Mouse (Mus musculus): ENCODE data around the gene Gm18596. TPM values are rescaled to one million over a fixed set of nuclear protein-coding genes. Genes with fewer than 3 reads are reported as not detected.

Gene Gm18596
- polyA plus RNA-seq, 1 experiment from 2014 or later = not detected

Other genes starting within 250 kb of the Gm18596 start
- gene Fam207a, start 226.9 kb downstream of the Gm18596 start, polyA plus RNA-seq (2014; fragmentation: Nextera tagmentation; extraction: Ambion mirVana) = 38.7 and 42.2 TPM in 2 replicates
- gene Itgb2, start 212.4 kb downstream of the Gm18596 start, polyA plus RNA-seq (2014; fragmentation: Nextera tagmentation; extraction: Ambion mirVana) = 0.57 and 0.59 TPM in 2 replicates
- gene Pttg1ip, start 160.9 kb downstream of the Gm18596 start, polyA plus RNA-seq (2014; fragmentation: Nextera tagmentation; extraction: Ambion mirVana) = 68.5 and 73.2 TPM in 2 replicates
- gene Sumo3, start 136.5 kb downstream of the Gm18596 start, polyA plus RNA-seq (2014; fragmentation: Nextera tagmentation; extraction: Ambion mirVana) = 338 and 353 TPM in 2 replicates
- 2.4 TPM in 1 of 2 replicates, not detected in the other for gene Gm49325, start 136.4 kb downstream of the Gm18596 start, polyA plus RNA-seq (2014; fragmentation: Nextera tagmentation; extraction: Ambion mirVana)
- gene Ube2g2, start 120.4 kb downstream of the Gm18596 start, polyA plus RNA-seq (2014; fragmentation: Nextera tagmentation; extraction: Ambion mirVana) = 42.8 and 47.6 TPM in 2 replicates
- 0.72 and 1.2 TPM in 2 replicates for gene Tspear, start 56.1 kb downstream of the Gm18596 start, polyA plus RNA-seq (2014; fragmentation: Nextera tagmentation; extraction: Ambion mirVana)
- gene Gm19402, start 51.9 kb downstream of the Gm18596 start, polyA plus RNA-seq (2014; fragmentation: Nextera tagmentation; extraction: Ambion mirVana) = not detected in 2 replicates
- not detected in 2 replicates for gene Gm9508, start 45.4 kb downstream of the Gm18596 start, polyA plus RNA-seq (2014; fragmentation: Nextera tagmentation; extraction: Ambion mirVana)
- gene Gm10272, start 36.0 kb downstream of the Gm18596 start, polyA plus RNA-seq (2014; fragmentation: Nextera tagmentation; extraction: Ambion mirVana) = not detected in 2 replicates
- not detected in 2 replicates for gene Gm10024, start 31.2 kb downstream of the Gm18596 start, polyA plus RNA-seq (2014; fragmentation: Nextera tagmentation; extraction: Ambion mirVana)
- not detected in 2 replicates for gene Gm10142, start 26.8 kb downstream of the Gm18596 start, polyA plus RNA-seq (2014; fragmentation: Nextera tagmentation; extraction: Ambion mirVana)
- not detected in 2 replicates for gene Krtap12-1, start 22.0 kb downstream of the Gm18596 start, polyA plus RNA-seq (2014; fragmentation: Nextera tagmentation; extraction: Ambion mirVana)
- gene Gm10100, start 16.2 kb downstream of the Gm18596 start, polyA plus RNA-seq (2014; fragmentation: Nextera tagmentation; extraction: Ambion mirVana) = not detected in 2 replicates
- gene Gm9736, start 8.7 kb upstream of the Gm18596 start, polyA plus RNA-seq (2014; fragmentation: Nextera tagmentation; extraction: Ambion mirVana) = not detected in 2 replicates
- gene Gm3233, start 17.0 kb upstream of the Gm18596 start, polyA plus RNA-seq (2014; fragmentation: Nextera tagmentation; extraction: Ambion mirVana) = not detected in 2 replicates
- gene Gm3238, start 28.7 kb upstream of the Gm18596 start, polyA plus RNA-seq (2014; fragmentation: Nextera tagmentation; extraction: Ambion mirVana) = not detected in 2 replicates
- gene Gm7138, start 34.3 kb upstream of the Gm18596 start, polyA plus RNA-seq (2014; fragmentation: Nextera tagmentation; extraction: Ambion mirVana) = not detected in 2 replicates
- not detected in 2 replicates for gene Gm3250, start 39.9 kb upstream of the Gm18596 start, polyA plus RNA-seq (2014; fragmentation: Nextera tagmentation; extraction: Ambion mirVana)
- not detected in 2 replicates for gene Gm7137, start 45.6 kb upstream of the Gm18596 start, polyA plus RNA-seq (2014; fragmentation: Nextera tagmentation; extraction: Ambion mirVana)
- gene Gm9639, start 52.4 kb upstream of the Gm18596 start, polyA plus RNA-seq (2014; fragmentation: Nextera tagmentation; extraction: Ambion mirVana) = not detected in 2 replicates
- gene Gm19668, start 56.5 kb upstream of the Gm18596 start, polyA plus RNA-seq (2014; fragmentation: Nextera tagmentation; extraction: Ambion mirVana) = not detected in 2 replicates
- not detected in 2 replicates for gene Gm9507, start 69.2 kb upstream of the Gm18596 start, polyA plus RNA-seq (2014; fragmentation: Nextera tagmentation; extraction: Ambion mirVana)
- not detected in 2 replicates for gene Gm2696, start 72.0 kb upstream of the Gm18596 start, polyA plus RNA-seq (2014; fragmentation: Nextera tagmentation; extraction: Ambion mirVana)
- gene Krtap10-4, start 84.5 kb upstream of the Gm18596 start, polyA plus RNA-seq (2014; fragmentation: Nextera tagmentation; extraction: Ambion mirVana) = not detected in 2 replicates
- gene Krtap10-10, start 93.3 kb upstream of the Gm18596 start, polyA plus RNA-seq (2014; fragmentation: Nextera tagmentation; extraction: Ambion mirVana) = not detected in 2 replicates
- not detected in 2 replicates for gene Gm36176, start 104.2 kb upstream of the Gm18596 start, polyA plus RNA-seq (2014; fragmentation: Nextera tagmentation; extraction: Ambion mirVana)
- gene Gm10318, start 110.2 kb upstream of the Gm18596 start, polyA plus RNA-seq (2014; fragmentation: Nextera tagmentation; extraction: Ambion mirVana) = not detected in 2 replicates
- gene Gm3285, start 119.3 kb upstream of the Gm18596 start, polyA plus RNA-seq (2014; fragmentation: Nextera tagmentation; extraction: Ambion mirVana) = not detected in 2 replicates
- gene Lrrc3, start 159.9 kb upstream of the Gm18596 start, polyA plus RNA-seq (2014; fragmentation: Nextera tagmentation; extraction: Ambion mirVana) = 2.7 and 2.8 TPM in 2 replicates
- 0.75 and 1.5 TPM in 2 replicates for gene Trpm2, start 227.9 kb upstream of the Gm18596 start, polyA plus RNA-seq (2014; fragmentation: Nextera tagmentation; extraction: Ambion mirVana)
- gene 1810043G02Rik, start 235.9 kb upstream of the Gm18596 start, polyA plus RNA-seq (2014; fragmentation: Nextera tagmentation; extraction: Ambion mirVana) = 32.3 and 36.5 TPM in 2 replicates

Measured in midbrain, embryonic 11.5 days (tissue).